Mouse (Mus musculus) lung, adult 18-20 months (tissue): ENCODE measurements around the gene Manba.
A peak's percentile ranks its signal among the peaks of the same experiment; 100 is the strongest.
"Not testable (repeated sequence)": the region's sequence is repeated elsewhere in the genome, so short reads cannot be mapped to it uniquely, and the experiment has no call there.

Source experiments
- DNase-seq, 2 experiments: peaks; one replicate each; pipeline ENCODE4 v3.0.0; 2022; ENCODE audit warnings: mixed read lengths in 2 of 2

Gene Manba

GRCm38 (mm10) chr3:135485128-135485899, at the start of gene Manba:
Manba (plus strand) TSS chr3:135485611.
- DNase-seq = peak; percentile 82 to 85

- DNase-seq = no peak
These were observed 48.4 kb upstream of the Manba start for GRCm38 (mm10) chr3:135436901-135437616.

GRCm38 (mm10) chr3:135437758-135438495, 47.5 kb upstream of the Manba start, which contains the start of gene Ube2d3:
Ube2d3 (plus strand) TSS chr3:135438149.
- DNase-seq = peak; percentile 99

DNA sequence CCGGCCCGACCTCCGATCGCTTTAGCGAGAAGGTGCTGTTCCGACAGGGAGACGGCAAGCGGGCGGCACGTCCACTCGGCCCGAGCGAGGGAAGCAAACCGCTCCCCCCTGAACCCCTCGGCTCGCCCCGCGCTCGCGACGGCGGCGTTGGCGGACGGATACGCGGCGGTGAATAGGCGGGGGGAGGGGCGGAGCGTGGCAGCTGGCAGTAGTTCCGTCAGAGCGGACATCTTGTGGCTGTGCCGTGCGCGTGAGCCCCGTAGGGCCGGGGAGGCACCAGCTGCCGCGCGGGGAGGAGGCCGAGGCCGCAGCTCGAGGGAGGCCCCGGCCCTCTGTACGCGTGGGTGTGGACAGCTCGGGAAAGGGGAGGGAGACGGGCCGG, 46.9 kb upstream of the Manba start:
- peak; percentile 92 to 93 for DNase-seq

- peak; percentile 90 to 93 for DNase-seq
These were observed 46.4 kb upstream of the Manba start for GRCm38 (mm10) chr3:135438913-135439531.

DNA sequence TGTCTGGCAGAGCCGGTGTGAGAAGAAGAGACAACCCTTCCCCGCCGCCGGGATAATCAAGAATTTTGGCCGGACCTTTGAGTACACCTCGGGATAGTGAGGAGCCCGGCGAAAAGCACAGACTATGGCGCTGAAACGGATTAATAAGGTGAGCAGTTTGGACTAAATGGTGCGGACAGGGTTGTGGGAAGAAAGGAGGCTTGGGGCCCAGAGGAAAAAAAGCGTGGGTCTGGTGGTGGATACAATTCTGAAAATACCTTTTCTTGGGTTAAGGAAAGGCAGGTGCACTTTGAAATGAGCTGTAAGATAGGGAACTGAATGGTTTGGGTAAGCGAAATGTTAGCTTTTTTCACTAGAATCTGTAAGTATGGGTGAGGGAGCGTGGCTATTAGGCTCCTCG, 45.8 kb upstream of the Manba start:
- DNase-seq = no peak

DNA sequence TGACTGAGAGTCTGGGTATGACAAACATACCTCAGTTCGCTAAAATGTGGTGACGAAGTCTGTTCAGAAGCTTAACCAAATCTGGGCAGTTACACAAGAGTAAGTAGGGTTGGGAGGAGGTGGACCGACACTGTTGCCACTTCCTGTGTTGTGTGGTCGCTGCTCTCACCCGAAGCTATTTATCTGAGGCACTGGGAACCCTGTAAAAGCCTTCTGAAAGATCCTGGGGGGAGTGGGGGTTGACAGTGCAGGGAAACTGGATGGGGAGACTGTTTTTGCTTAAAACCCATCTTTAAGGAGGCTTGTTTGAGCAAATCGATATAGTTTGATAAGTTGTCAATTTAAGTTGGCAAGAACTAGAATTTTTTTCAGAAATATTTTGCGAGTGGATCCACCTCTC, 45.2 kb upstream of the Manba start:
- DNase-seq = peak; percentile 53 to 64

DNA sequence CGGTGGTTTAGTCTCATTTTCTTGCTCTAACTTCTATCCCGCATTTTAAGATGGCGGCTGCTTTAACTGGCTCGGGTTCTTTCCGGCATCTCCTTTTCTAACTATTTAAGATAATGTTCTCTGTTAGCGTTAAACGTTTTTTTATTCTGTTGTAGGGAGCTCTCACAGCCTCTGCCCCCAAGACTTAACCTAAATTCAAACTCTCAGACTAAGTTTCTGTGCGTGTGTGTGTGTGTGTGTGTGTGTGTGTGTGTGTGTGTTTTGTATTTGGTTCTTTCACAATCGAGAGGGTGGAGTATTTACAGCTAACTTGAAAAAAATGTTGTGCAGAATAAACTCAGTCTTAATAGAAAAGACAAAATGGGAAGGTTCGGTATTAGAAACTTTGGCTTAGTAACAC, 44.8 kb upstream of the Manba start:
- no peak for DNase-seq

DNA sequence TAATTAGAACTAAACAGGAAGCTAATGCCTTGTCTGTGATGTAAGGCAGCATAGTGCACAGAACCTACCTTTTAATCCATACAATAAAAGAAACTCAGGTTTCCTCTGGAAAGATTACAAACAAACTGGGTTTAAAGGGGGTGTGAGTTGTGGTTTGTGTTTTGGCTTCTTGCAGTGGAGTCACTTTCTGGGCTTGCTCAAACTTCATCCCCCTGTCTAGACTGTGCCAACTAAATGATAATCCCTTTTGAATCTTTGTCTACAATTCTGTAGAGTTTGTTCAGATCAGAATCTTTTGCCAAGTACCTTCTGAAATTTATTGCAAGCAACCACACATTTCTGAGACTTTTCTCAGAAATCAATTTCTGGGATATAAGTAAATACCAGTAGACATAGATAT, 40.5 kb upstream of the Manba start:
- no peak for DNase-seq

GRCm38 (mm10) chr3:135458981-135459380, 26.4 kb upstream of the Manba start:
- DNase-seq = no peak

DNA sequence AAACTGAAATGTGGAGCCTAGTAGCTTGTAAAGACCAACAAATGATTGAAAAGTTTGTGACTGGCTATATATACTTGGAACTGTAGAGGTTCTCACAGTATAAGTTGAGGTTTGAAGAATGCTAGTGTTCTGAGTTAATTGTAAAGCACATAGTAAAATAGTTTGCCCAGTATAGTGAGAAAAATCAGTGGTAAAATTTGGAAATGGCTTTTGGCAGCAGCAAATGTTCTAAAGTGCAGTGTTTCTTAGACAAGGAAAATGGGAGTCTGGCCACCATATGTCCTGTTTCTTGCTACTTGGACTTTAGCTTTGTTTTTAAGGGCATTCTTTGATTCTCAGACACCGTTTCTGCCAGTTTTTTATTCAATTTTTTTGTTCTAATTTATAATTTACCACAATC, 17.0 kb upstream of the Manba start:
- DNase-seq = no peak

- DNase-seq = no peak
These were observed 16.3 kb upstream of the Manba start for GRCm38 (mm10) chr3:135469146-135469545.

DNA sequence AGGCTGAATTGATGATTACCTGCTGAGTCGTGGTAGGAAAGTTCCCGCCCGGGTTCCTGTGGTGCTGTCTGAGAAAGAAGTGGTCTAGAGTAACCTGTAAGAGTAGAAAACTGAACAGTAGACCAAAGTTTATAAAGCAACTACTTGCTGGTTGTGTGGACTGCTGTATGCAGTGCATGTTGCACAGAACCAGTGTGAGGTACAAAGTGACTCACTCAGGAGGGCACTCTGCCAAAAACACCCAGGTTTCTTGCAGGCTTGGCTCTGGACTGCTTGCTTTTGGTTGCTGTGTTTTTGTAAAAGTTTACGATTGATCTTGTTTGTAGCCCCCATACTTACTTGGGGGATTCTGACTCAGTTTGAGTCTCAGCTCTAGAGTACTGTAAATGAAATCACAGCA, 15.4 kb upstream of the Manba start:
- peak; percentile 59 to 79 for DNase-seq

GRCm38 (mm10) chr3:135470823-135471222, 14.6 kb upstream of the Manba start:
- no peak for DNase-seq

GRCm38 (mm10) chr3:135475025-135475424, 10.4 kb upstream of the Manba start:
- no peak for DNase-seq

DNA sequence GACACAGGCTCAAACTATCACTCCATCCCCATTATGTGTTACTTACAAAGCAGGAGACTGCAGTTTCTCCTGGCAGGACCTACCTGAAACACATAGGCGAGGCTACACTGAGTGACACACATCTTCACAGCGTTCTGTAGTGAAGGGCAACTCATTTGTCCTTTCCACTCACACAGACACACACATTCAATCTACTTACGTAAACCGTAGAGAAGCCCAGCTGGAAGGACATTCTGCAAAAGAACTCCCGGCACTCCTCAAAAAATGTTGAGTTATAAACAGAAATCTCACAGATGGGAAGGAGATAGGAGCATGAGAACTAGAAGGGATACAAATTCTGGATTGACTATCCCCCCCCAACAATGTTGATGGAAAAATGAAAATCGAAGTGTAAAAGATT, 9.1 kb upstream of the Manba start:
- DNase-seq = no peak

GRCm38 (mm10) chr3:135476977-135477376, 8.4 kb upstream of the Manba start:
- DNase-seq = no peak

GRCm38 (mm10) chr3:135479090-135479489, 6.3 kb upstream of the Manba start:
- not testable (repeated sequence) for DNase-seq

GRCm38 (mm10) chr3:135480767-135481166, 4.6 kb upstream of the Manba start:
- no peak for DNase-seq

DNA sequence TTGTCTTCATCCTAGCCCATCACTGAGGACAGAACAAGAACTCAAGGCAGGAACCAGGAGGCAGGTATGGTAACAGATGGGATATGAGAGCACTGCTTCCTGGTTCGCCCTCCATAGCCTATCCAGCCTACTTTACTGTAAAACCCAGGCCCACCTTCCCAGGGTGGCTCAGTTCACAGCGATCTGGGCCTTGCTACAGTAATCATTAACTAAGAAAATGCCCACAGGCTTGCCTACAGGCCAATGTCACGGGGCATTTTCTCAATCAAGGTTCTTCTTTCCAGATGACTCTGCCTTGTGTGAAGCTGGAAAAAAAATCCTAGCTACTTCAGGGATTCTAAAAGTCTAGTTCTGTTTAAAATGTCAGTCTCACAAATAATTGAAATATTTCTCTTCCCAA, 3.8 kb upstream of the Manba start:
- DNase-seq = no peak

GRCm38 (mm10) chr3:135484650-135485049, 761 bp upstream of the Manba start:
- not testable (repeated sequence) for DNase-seq

- no peak for DNase-seq
These were observed 460 bp downstream of the Manba start for GRCm38 (mm10) chr3:135485900-135486241.

DNA sequence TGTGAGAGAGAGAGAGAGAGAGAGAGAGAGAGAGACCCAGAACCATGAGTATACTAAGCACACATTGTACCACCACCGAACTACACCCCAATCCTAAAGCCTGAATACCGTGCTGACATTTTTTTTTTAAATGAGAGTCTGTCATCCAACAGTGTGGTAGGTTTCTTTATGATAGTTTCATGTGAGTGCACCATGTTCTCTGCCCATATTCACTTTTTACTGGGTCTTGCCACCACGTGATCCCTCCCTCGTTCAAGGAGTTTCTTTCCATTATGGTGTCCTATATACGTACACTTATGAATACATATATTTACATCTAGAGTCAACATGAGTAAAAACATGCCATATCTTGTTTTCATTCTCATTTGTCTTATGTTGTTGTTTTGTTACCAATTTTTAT, 940 bp downstream of the Manba start:
- no peak for DNase-seq
